Mouse (Mus musculus): ENCODE data around the gene Rbmy. TPM values are rescaled to one million over a fixed set of nuclear protein-coding genes. Genes with fewer than 3 reads are reported as not detected.
"Not testable (repeated sequence)": the region's sequence is repeated elsewhere in the genome, so short reads cannot be mapped to it uniquely, and the experiment has no call there.

Rbmy gene
- polyA plus RNA-seq (2014; fragmentation: Nextera tagmentation; extraction: Ambion mirVana) = not detected in 2 replicates

DNA sequence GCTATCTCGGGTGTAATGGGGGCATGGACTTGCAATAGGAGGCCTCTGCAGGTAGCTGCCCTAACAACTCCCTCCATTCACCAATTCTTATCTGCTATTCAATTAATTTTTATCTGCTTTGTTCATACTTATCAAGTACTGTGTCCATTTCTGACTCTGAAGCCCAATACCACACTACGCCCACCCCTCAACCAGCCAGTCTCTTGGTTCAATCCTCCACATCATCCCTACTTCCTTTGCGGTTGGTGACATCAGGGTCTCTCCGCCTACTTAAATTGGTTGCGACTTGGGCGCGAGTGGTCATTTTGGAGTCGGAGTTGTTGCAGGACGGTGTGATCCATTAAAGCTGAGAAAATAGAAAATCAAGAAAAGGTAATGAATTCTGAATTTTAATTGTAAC, at the start of gene Rbmy, which contains the start of gene Gm10256:
Rbmy (plus strand) TSS at position 301 of the 400 bp plus-strand sequence.
Gm10256 (plus strand) TSS at position 320 of the 400 bp plus-strand sequence.
- not testable (repeated sequence) for H3K9me3 ChIP-seq (ENCODE audit: control insufficient read depth, low read length); ATAC-seq (ENCODE audit: low read depth); H3K27me3 ChIP-seq (ENCODE audit: control insufficient read depth, insufficient read depth, low read length); H3K9ac ChIP-seq (replicated peaks; ENCODE audit: low read depth, low read length); H3K27ac ChIP-seq (ENCODE audit: low read depth, low read length); H3K4me1 ChIP-seq (ENCODE audit: control insufficient read depth, insufficient read depth, low read length); H3K4me3 ChIP-seq (ENCODE audit: low read depth, low read length); H3K4me2 ChIP-seq (ENCODE audit: low read depth, low read length); H3K36me3 ChIP-seq (ENCODE audit: control insufficient read depth, insufficient read depth, low read length)
- no CpG with 5 or more reads among the region's 9 CpGs for WGBS

GRCm38 (mm10) chrY:2796105-2796504, 34.4 kb upstream of the Rbmy start, which contains the start of gene Gm4064:
Gm4064 (minus strand) TSS chrY:2796205.
- not testable (repeated sequence) for H3K4me2 ChIP-seq (ENCODE audit: low read depth, low read length); H3K4me1 ChIP-seq (ENCODE audit: control insufficient read depth, insufficient read depth, low read length); ATAC-seq (ENCODE audit: low read depth); H3K36me3 ChIP-seq (ENCODE audit: control insufficient read depth, insufficient read depth, low read length); H3K4me3 ChIP-seq (ENCODE audit: low read depth, low read length); H3K27ac ChIP-seq (ENCODE audit: low read depth, low read length); H3K27me3 ChIP-seq (ENCODE audit: control insufficient read depth, insufficient read depth, low read length); H3K9ac ChIP-seq (replicated peaks; ENCODE audit: low read depth, low read length); H3K9me3 ChIP-seq (ENCODE audit: control insufficient read depth, low read length)
- WGBS = no CpG with 5 or more reads among the region's 8 CpGs

Other genes starting within 250 kb of the Rbmy start
- gene H2al2c, start 231.6 kb upstream of the Rbmy start, polyA plus RNA-seq (2014; fragmentation: Nextera tagmentation; extraction: Ambion mirVana) = not detected in 2 replicates
- not detected in 2 replicates for gene Sry, start 167.0 kb upstream of the Rbmy start, polyA plus RNA-seq (2014; fragmentation: Nextera tagmentation; extraction: Ambion mirVana)
- not detected in 2 replicates for gene H2al2b, start 110.0 kb upstream of the Rbmy start, polyA plus RNA-seq (2014; fragmentation: Nextera tagmentation; extraction: Ambion mirVana)
- gene Gm4064, start 34.5 kb upstream of the Rbmy start, polyA plus RNA-seq (2014; fragmentation: Nextera tagmentation; extraction: Ambion mirVana) = not detected in 2 replicates
- not detected in 2 replicates for gene Gm10256, start within 50 bp of the Rbmy start, polyA plus RNA-seq (2014; fragmentation: Nextera tagmentation; extraction: Ambion mirVana)
- gene Gm10352, start 70.3 kb downstream of the Rbmy start, polyA plus RNA-seq (2014; fragmentation: Nextera tagmentation; extraction: Ambion mirVana) = not detected in 2 replicates
- not detected in 2 replicates for gene Gm29289, start 101.9 kb downstream of the Rbmy start, polyA plus RNA-seq (2014; fragmentation: Nextera tagmentation; extraction: Ambion mirVana)